Mouse (Mus musculus) kidney, adult 2 months (tissue): ENCODE data around the gene Fiz1. TPM values are rescaled to one million over a fixed set of nuclear protein-coding genes. Genes with fewer than 3 reads are reported as not detected.

Experiments used
- DNase-seq: peaks from one replicate; pipeline ENCODE4 v3.0.0; 2021
- H3K27ac ChIP-seq: fragments of 200-500 bp; 2 replicates; pipeline ENCODE4 v1.5.1; 2012; ENCODE audit warnings: low read depth, low read length, control low read depth, inconsistent platforms; ENCODE audit not compliant: insufficient read depth
- H3K27me3 ChIP-seq: fragments of 200-500 bp; replicated peaks from 2 replicates; pipeline ENCODE4 v1.6.1; 2012; ENCODE audit warnings: mild to moderate bottlenecking, moderate library complexity, low read length, inconsistent platforms; ENCODE audit not compliant: control insufficient read depth, insufficient read depth
- H3K36me3 ChIP-seq: fragments of 200-500 bp; 2 replicates; pipeline ENCODE4 v1.6.1; 2012; ENCODE audit warnings: mild to moderate bottlenecking, moderate library complexity, low read length, inconsistent platforms; ENCODE audit not compliant: control insufficient read depth, insufficient read depth
- H3K4me1 ChIP-seq: fragments of 200-500 bp; 2 replicates; pipeline ENCODE4 v1.6.1; 2011; ENCODE audit warnings: low read length; ENCODE audit not compliant: control insufficient read depth, insufficient read depth
- H3K4me3 ChIP-seq: fragments of 200-500 bp; 2 replicates; pipeline ENCODE4 v1.5.1; 2011; ENCODE audit warnings: mild to moderate bottlenecking, low read depth, low read length, control low read depth; ENCODE audit not compliant: insufficient read depth
- CTCF ChIP-seq: fragments of 200-500 bp; conservative IDR thresholded peaks from 2 replicates; pipeline ENCODE4 v1.5.1; 2011; ENCODE audit warnings: low read depth, mild to moderate bottlenecking, control low read depth, low read length, moderate library complexity, mixed read lengths; ENCODE audit not compliant: insufficient read depth, insufficient read length
- POLR2A ChIP-seq: fragments of 200-500 bp; IDR thresholded peaks from one replicate; pipeline ENCODE4 v1.6.1; 2011; ENCODE audit warnings: low read depth, low read length, control low read depth
- WGBS: fragments of 180-500 bp; shearing (Covaris S2); methylation state at CpG from one replicate; pipeline ENCODE4 v1.1.7; 2018; 5-methylcytosine and 5-hydroxymethylcytosine counted together
- polyA plus RNA-seq: library from polyadenylated mRNA; depleted of rRNA; stranded (reverse); fragments of >200 nt; gene quantifications from 2 replicates; pipeline ENCODE4 v1.2.3, GENCODE M21; 2012; rRNA removed

Gene Fiz1
- polyA plus RNA-seq, 1 experiment, result 25.4 TPM

GRCm38 (mm10) chr7:4963527-4963926, 51.0 kb downstream of the Fiz1 start:
- no peaks in the 10 kb centered on the region for H3K4me1 ChIP-seq
- no peak overlapping the region for H3K4me3 ChIP-seq
- no peak for TF ChIP-seq CTCF
- TF ChIP-seq POLR2A, result no peak
- no peak overlapping the region for H3K27ac ChIP-seq
- 69% methylated on average over 5 of the region's 5 CpGs for WGBS
- no peak for DNase-seq
- H3K36me3 ChIP-seq, result no peaks in the 10 kb centered on the region
- no peaks in the 10 kb centered on the region for H3K27me3 ChIP-seq

DNA sequence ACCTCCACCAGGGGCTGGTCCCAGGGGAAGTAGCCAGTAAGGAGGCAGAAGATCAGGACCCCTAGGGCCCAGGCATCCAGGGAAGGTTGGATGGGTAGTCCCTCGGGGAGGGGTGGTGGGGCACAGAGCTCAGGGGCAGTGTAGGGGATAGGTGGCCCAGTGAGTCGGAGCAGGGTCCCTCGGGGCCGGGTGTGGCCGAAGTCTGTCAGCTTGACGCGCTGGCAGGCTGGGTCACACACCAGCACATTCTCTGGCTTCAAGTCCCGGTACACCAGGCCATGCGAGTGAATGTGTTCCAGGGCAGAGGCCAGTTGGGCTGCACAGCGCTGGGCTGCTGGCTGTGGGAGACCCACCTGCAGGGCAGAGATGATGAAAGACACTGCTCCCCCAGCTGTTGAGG, 57.1 kb downstream of the Fiz1 start:
- no peak overlapping the region for H3K27ac ChIP-seq
- TF ChIP-seq CTCF (no peak), POLR2A (no peak)
- H3K27me3 ChIP-seq, result no peaks in the 10 kb centered on the region
- no peaks in the 10 kb centered on the region for H3K36me3 ChIP-seq
- H3K4me1 ChIP-seq, result no peaks in the 10 kb centered on the region
- 80% methylated on average over 10 of the region's 10 CpGs for WGBS
- DNase-seq, result no peak
- H3K4me3 ChIP-seq, result no peak overlapping the region

Other genes with a start within 250 kb of the Fiz1 start
- 0.08 and 0.09 TPM in 2 replicates for gene Fam71e2, start 243.4 kb downstream of the Fiz1 start, polyA plus RNA-seq
- gene Il11, start 231.8 kb downstream of the Fiz1 start, polyA plus RNA-seq, result 0.13 and 0.24 TPM in 2 replicates
- gene Tmem190, start 231.8 kb downstream of the Fiz1 start, polyA plus RNA-seq, result 0.31 TPM in 1 of 2 replicates, not detected in the other
- gene Tmem238, start 225.0 kb downstream of the Fiz1 start, polyA plus RNA-seq, result 57.8 and 87.8 TPM in 2 replicates
- gene Rpl28, start 221.8 kb downstream of the Fiz1 start, polyA plus RNA-seq, result 340 and 597 TPM in 2 replicates
- gene Ube2s, start 202.1 kb downstream of the Fiz1 start, polyA plus RNA-seq, result 240 and 301 TPM in 2 replicates
- gene Shisa7, start 170.0 kb downstream of the Fiz1 start, polyA plus RNA-seq, result 14.1 and 17.3 TPM in 2 replicates
- gene Isoc2b, start 144.4 kb downstream of the Fiz1 start, polyA plus RNA-seq, result 41.1 and 47.9 TPM in 2 replicates
- 174 and 182 TPM in 2 replicates for gene Isoc2a, start 137.5 kb downstream of the Fiz1 start, polyA plus RNA-seq
- gene Gm36210, start 108.2 kb downstream of the Fiz1 start, polyA plus RNA-seq, result 0.16 TPM in 1 of 2 replicates, not detected in the other
- 12.6 and 14.4 TPM in 2 replicates for gene Zfp628, start 99.5 kb downstream of the Fiz1 start, polyA plus RNA-seq
- gene Nat14, start 92.7 kb downstream of the Fiz1 start, polyA plus RNA-seq, result 5.5 and 5.7 TPM in 2 replicates
- gene Ssc5d, start 88.9 kb downstream of the Fiz1 start, polyA plus RNA-seq, result 1.8 and 2.1 TPM in 2 replicates
- gene Sbk2, start 50.3 kb downstream of the Fiz1 start, polyA plus RNA-seq, result 0.11 and 1.6 TPM in 2 replicates
- gene Sbk3, start 43.5 kb downstream of the Fiz1 start, polyA plus RNA-seq, result 0.14 and 0.19 TPM in 2 replicates
- gene Zfp579, start 18.5 kb downstream of the Fiz1 start, polyA plus RNA-seq, result 49.9 and 55.2 TPM in 2 replicates
- 35.7 and 49.6 TPM in 2 replicates for gene Zfp524, start 282 bp downstream of the Fiz1 start, polyA plus RNA-seq
- gene Gm44973, start 799 bp upstream of the Fiz1 start, polyA plus RNA-seq, result 0.14 TPM in 1 of 2 replicates, not detected in the other
- 21.3 and 25.1 TPM in 2 replicates for gene Zfp865, start 5.7 kb upstream of the Fiz1 start, polyA plus RNA-seq
- gene Ccdc106, start 5.9 kb upstream of the Fiz1 start, polyA plus RNA-seq, result 2.3 and 3.0 TPM in 2 replicates
- not detected in 2 replicates for gene 4632433K11Rik, start 19.4 kb upstream of the Fiz1 start, polyA plus RNA-seq
- gene Zfp784, start 23.7 kb upstream of the Fiz1 start, polyA plus RNA-seq, result 6.4 and 6.8 TPM in 2 replicates
- gene Zfp580, start 36.8 kb upstream of the Fiz1 start, polyA plus RNA-seq, result 17.0 and 17.1 TPM in 2 replicates
- 132 and 153 TPM in 2 replicates for gene U2af2, start 47.4 kb upstream of the Fiz1 start, polyA plus RNA-seq
- 243 and 262 TPM in 2 replicates for gene Epn1, start 65.5 kb upstream of the Fiz1 start, polyA plus RNA-seq
- gene Rfpl4, start 102.3 kb upstream of the Fiz1 start, polyA plus RNA-seq, result not detected in 2 replicates
- gene Rasl2-9, start 111.3 kb upstream of the Fiz1 start, polyA plus RNA-seq, result 2.8 and 3.5 TPM in 2 replicates
- gene Vmn1r55, start 135.0 kb upstream of the Fiz1 start, polyA plus RNA-seq, result not detected in 2 replicates
- not detected in 2 replicates for gene Vmn1r56, start 182.1 kb upstream of the Fiz1 start, polyA plus RNA-seq
- gene Vmn1r57, start 203.8 kb upstream of the Fiz1 start, polyA plus RNA-seq, result not detected in 2 replicates